Mouse (Mus musculus) kidney, postnatal 0 days (tissue): ENCODE measurements around the gene Myrfl. TPM values are rescaled to one million over a fixed set of nuclear protein-coding genes. Genes with fewer than 3 reads are reported as not detected.
A peak's percentile ranks its signal among the peaks of the same experiment; 100 is the strongest.

Experiments used
- ATAC-seq: fragments of 200-750 bp; cut with Nextera tagmentation; replicated peaks from 2 replicates; pipeline ENCODE4 v1.8.0; 2017; ENCODE audit warnings: low read depth, moderate number of reproducible peaks, moderate TSS enrichment, moderate library complexity; ENCODE audit not compliant: low FRiP score
- DNase-seq: peaks from one replicate; pipeline ENCODE4 v3.0.0-alpha.2; 2016; ENCODE audit warnings: low spot score
- H3K27ac ChIP-seq: fragments of 300-500 bp; sonication (generic); 2 replicates; pipeline ENCODE4 v1.5.1; 2014; ENCODE audit warnings: mild to moderate bottlenecking
- H3K27me3 ChIP-seq: fragments of 300-500 bp; sonication (generic); 2 replicates; pipeline ENCODE4 v1.6.1; 2014; ENCODE audit warnings: low read length, mixed read lengths; ENCODE audit not compliant: insufficient read depth
- H3K36me3 ChIP-seq: fragments of 300-500 bp; sonication (generic); 2 replicates; pipeline ENCODE4 v1.6.1; 2014; ENCODE audit warnings: low read length, mixed read lengths; ENCODE audit not compliant: insufficient read depth
- H3K4me1 ChIP-seq: fragments of 300-500 bp; sonication (generic); replicated peaks from 2 replicates; pipeline ENCODE4 v1.6.1; 2014; ENCODE audit warnings: antibody characterized with exemption, low read length, mixed read lengths; ENCODE audit not compliant: insufficient read depth
- H3K4me2 ChIP-seq: fragments of 300-500 bp; sonication (generic); 2 replicates; pipeline ENCODE4 v1.6.1; 2014; ENCODE audit warnings: mild to moderate bottlenecking, low read length, moderate library complexity, mixed read lengths
- H3K4me3 ChIP-seq: fragments of 300-500 bp; sonication (generic); replicated peaks from 2 replicates; pipeline ENCODE4 v1.5.1; 2014; ENCODE audit warnings: low read depth, low read length
- H3K9ac ChIP-seq: fragments of 300-500 bp; sonication (generic); 2 replicates; pipeline ENCODE4 v1.6.1; 2014; ENCODE audit warnings: low read depth, low read length
- H3K9me3 ChIP-seq: fragments of 300-500 bp; sonication (generic); replicated peaks from 2 replicates; pipeline ENCODE4 v1.6.1; 2016; ENCODE audit warnings: low read length, inconsistent platforms, mixed read lengths
- CTCF ChIP-seq: IDR thresholded peaks from 2 replicates; pipeline ENCODE4 v1.5.1; 2016; ENCODE audit warnings: antibody characterized with exemption, low read depth, mild to moderate bottlenecking, moderate library complexity
- WGBS: fragments of 180-500 bp; shearing (Covaris S2); extraction: QIAGEN DNeasy Blood & Tissue Kit; methylation state at CpG from one replicate; pipeline ENCODE4 v1.1.7; 2014; 5-methylcytosine and 5-hydroxymethylcytosine counted together
- polyA plus RNA-seq: library from polyadenylated mRNA; unstranded; fragments of >200 nt; fragmentation: Nextera tagmentation; extraction: Ambion mirVana; gene quantifications from 2 replicates; pipeline ENCODE4 v1.2.1, GENCODE M21; 2015

The Myrfl gene
- 0.04 and 0.06 TPM in 2 replicates for polyA plus RNA-seq

GRCm38 (mm10) chr10:116896336-116897177 is at the start of gene Myrfl:
TSS of gene Myrfl (minus strand) at chr10:116896919.
- 83% methylated on average over 17 of the region's 17 CpGs for WGBS
- H3K9me3 ChIP-seq: no peaks in the 10 kb centered on the region
- no peak for DNase-seq
- H3K9ac ChIP-seq: no peak within 1 kb of the TSS
- no peak within 1 kb of the TSS for H3K4me2 ChIP-seq
- TF ChIP-seq CTCF: no peak
- no peaks in the 10 kb centered on the region for H3K4me1 ChIP-seq
- H3K27me3 ChIP-seq: no peaks in the 10 kb centered on the region
- no peaks in the 10 kb centered on the region for H3K36me3 ChIP-seq
- H3K27ac ChIP-seq: no peak within 1 kb of the TSS
- no peak within 1 kb of the TSS for H3K4me3 ChIP-seq
- no peak for ATAC-seq

GRCm38 (mm10) chr10:116944940-116945339 is 48.2 kb upstream of the Myrfl start:
- Histone ChIP-seq H3K4me2 (peak overlapping the region; percentile 79), H3K4me1 (peaks cover 3% of the 10 kb centered on the region), H3K9me3 (no peaks in the 10 kb centered on the region), H3K27me3 (no peaks in the 10 kb centered on the region), H3K27ac (peak overlapping the region; percentile 77), H3K9ac (no peak overlapping the region), H3K36me3 (peaks cover 10% of the 10 kb centered on the region), H3K4me3 (0 out of 2 replicates have a peak overlapping the region, but pooled peaks have one; percentile 4)
- no peak for TF ChIP-seq CTCF
- ATAC-seq: no peak
- no peak for DNase-seq
- 27% methylated on average over 10 of the region's 10 CpGs for WGBS

GRCm38 (mm10) chr10:116944144-116944543 is 47.4 kb upstream of the Myrfl start:
- WGBS: 75% methylated on average over 3 of the region's 3 CpGs
- Histone ChIP-seq H3K4me1 (peaks cover 3% of the 10 kb centered on the region), H3K27me3 (no peaks in the 10 kb centered on the region), H3K4me3 (no peak overlapping the region), H3K9ac (no peak overlapping the region), H3K27ac (no peak overlapping the region), H3K36me3 (peaks cover 11% of the 10 kb centered on the region), H3K9me3 (no peaks in the 10 kb centered on the region), H3K4me2 (no peak overlapping the region)
- peak; percentile 68 for TF ChIP-seq CTCF
- ATAC-seq: no peak
- DNase-seq: no peak

GRCm38 (mm10) chr10:116943025-116943424 is 46.3 kb upstream of the Myrfl start:
- no peak for DNase-seq
- Histone ChIP-seq H3K9ac (no peak overlapping the region), H3K27me3 (no peaks in the 10 kb centered on the region), H3K27ac (no peak overlapping the region), H3K9me3 (no peaks in the 10 kb centered on the region), H3K4me2 (no peak overlapping the region), H3K4me3 (no peak overlapping the region), H3K36me3 (peaks cover 18% of the 10 kb centered on the region), H3K4me1 (peaks cover 3% of the 10 kb centered on the region)
- ATAC-seq: no peak
- TF ChIP-seq CTCF: peak; percentile 48; the same call in 1 of the 2 replicates
- 91% methylated on average over 6 of the region's 6 CpGs for WGBS

- H3K4me2 ChIP-seq: no peak overlapping the region
- 63% methylated on average over 12 of the region's 12 CpGs for WGBS
- no peak for DNase-seq
- peaks cover 26% of the 10 kb centered on the region for H3K36me3 ChIP-seq
- H3K27ac ChIP-seq: no peak overlapping the region
- ATAC-seq: no peak
- no peaks in the 10 kb centered on the region for H3K9me3 ChIP-seq
- no peak overlapping the region for H3K4me3 ChIP-seq
- H3K4me1 ChIP-seq: no peaks in the 10 kb centered on the region
- no peak overlapping the region for H3K9ac ChIP-seq
- no peak for TF ChIP-seq CTCF
- no peaks in the 10 kb centered on the region for H3K27me3 ChIP-seq
These were observed 38.3 kb upstream of the Myrfl start for GRCm38 (mm10) chr10:116935028-116935427.

GRCm38 (mm10) chr10:116933794-116934193 is 37.1 kb upstream of the Myrfl start:
- Histone ChIP-seq H3K4me2 (no peak overlapping the region), H3K36me3 (peaks cover 22% of the 10 kb centered on the region), H3K4me3 (no peak overlapping the region), H3K9ac (no peak overlapping the region), H3K4me1 (no peaks in the 10 kb centered on the region), H3K27me3 (no peaks in the 10 kb centered on the region), H3K27ac (no peak overlapping the region), H3K9me3 (no peaks in the 10 kb centered on the region)
- ATAC-seq (no peak), DNase-seq (no peak)
- WGBS: 85% methylated on average over 7 of the region's 7 CpGs
- peak; percentile 23; the same call in 1 of the 2 replicates for TF ChIP-seq CTCF
